Comparison of ENCODE assay signal across 24 mouse cellular contexts in the genomic region with DNA sequence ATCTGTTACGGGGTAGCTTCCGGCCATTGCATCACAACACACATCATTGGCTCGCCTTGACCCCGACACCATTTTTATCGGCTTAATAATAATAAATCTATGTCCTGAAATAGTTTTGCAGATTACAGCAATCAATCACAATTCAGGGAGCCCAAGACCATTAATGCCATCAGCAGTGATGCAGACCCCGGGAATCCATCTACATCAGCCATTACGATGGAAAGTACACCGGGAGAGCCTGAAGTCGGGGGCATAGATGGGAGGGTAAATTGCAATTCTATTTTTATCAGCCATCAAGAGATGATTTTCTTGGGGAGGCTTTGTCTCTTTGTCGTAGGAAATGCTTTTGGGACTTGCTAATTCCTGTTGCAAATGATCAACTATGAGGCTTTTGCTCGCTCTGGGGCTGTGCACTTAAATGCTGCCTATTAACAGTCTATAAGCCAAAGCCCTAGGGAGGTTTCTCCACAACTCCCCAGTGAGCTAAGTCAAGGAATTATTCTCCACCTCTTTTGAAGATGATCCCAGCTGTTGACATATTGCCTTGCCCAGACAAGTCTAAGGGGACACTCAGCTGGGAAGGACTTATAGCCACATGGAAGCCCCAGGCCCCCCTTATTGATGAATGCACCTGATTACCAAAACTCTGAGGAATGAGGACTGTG.
"Had no signal": no experiment of that assay in that cellular context is flagged by ENCODE, and none has a peak within 500 bp of the region (broad histone marks: within the 10 kb centered on the region; RNA-seq: fewer than 3 reads in every experiment).

No protein-coding gene starts in this region.

- DNase-seq: kidney, adult 2 months; kidney, postnatal 25 days; layer of hippocampus, adult 9-11 months; liver; lung, adult 18-20 months; lung, postnatal 10 days; lung, postnatal 36 days; retina, postnatal 1 day; right cerebral cortex, postnatal 25 days; thymus, adult 18-20 months; thymus, postnatal 14 days; thymus, postnatal 4 days had no signal

- ATAC-seq: liver, embryonic 12.5 days; midbrain, embryonic 13.5 days; midbrain, embryonic 16.5 days had no signal

- H3K9ac ChIP-seq: limb, embryonic 13.5 days; liver, embryonic 12.5 days; liver, embryonic 15.5 days; lung, embryonic 15.5 days; midbrain, embryonic 13.5 days had no signal

- H3K4me3 ChIP-seq: layer of hippocampus, adult 2 months; limb, embryonic 10.5 days; limb, embryonic 13.5 days; liver, embryonic 12.5 days; liver, embryonic 15.5 days; lung, embryonic 15.5 days; megakaryocyte, embryonic 14.5 days; midbrain, embryonic 10.5 days; midbrain, embryonic 13.5 days; myocyte had no signal

- H3K9me3 ChIP-seq: limb, embryonic 10.5 days; limb, embryonic 13.5 days; liver, embryonic 12.5 days; liver, embryonic 15.5 days; lung, embryonic 15.5 days; megakaryocyte, embryonic 14.5 days; midbrain, embryonic 10.5 days; midbrain, embryonic 13.5 days had no signal

- H3K4me2 ChIP-seq: limb, embryonic 13.5 days; liver, embryonic 12.5 days; liver, embryonic 15.5 days; lung, embryonic 15.5 days; midbrain, embryonic 13.5 days had no signal

- H3K27ac ChIP-seq: kidney, postnatal 0 days; layer of hippocampus, adult 2 months; limb, embryonic 10.5 days; limb, embryonic 13.5 days; liver, embryonic 12.5 days; liver, embryonic 15.5 days; lung, embryonic 15.5 days; midbrain, embryonic 10.5 days; midbrain, embryonic 13.5 days had no signal

- H3K36me3 ChIP-seq: limb, embryonic 10.5 days; limb, embryonic 13.5 days; liver, embryonic 12.5 days; liver, embryonic 15.5 days; lung, embryonic 15.5 days; midbrain, embryonic 10.5 days; midbrain, embryonic 13.5 days had no signal

- H3K4me1 ChIP-seq: limb, embryonic 10.5 days; liver, embryonic 12.5 days; lung, embryonic 15.5 days; midbrain, embryonic 10.5 days; midbrain, embryonic 13.5 days had no signal

- H3K27me3 ChIP-seq: limb, embryonic 13.5 days; lung, embryonic 15.5 days; megakaryocyte, embryonic 14.5 days; midbrain, embryonic 13.5 days had no signal
